Mouse (Mus musculus): ENCODE results near the gene Zfp2. TPM values are rescaled to one million over a fixed set of nuclear protein-coding genes. Genes with fewer than 3 reads are reported as not detected.

Gene Zfp2
- polyA plus RNA-seq, 3 experiments from 2014 or later, result 0.20 TPM; not detected in 2

- ATAC-seq, result no peak
Measured at GRCm38 (mm10) chr11:50850989-50851601, 64.9 kb downstream of the Zfp2 start.

GRCm38 (mm10) chr11:50850177-50850735 is 65.7 kb downstream of the Zfp2 start, which contains the start of gene Grm6:
Grm6 (plus strand) TSS chr11:50850685.
- ATAC-seq, result no peak

- ATAC-seq, result no peak
Measured at GRCm38 (mm10) chr11:50849310-50849709, 66.7 kb downstream of the Zfp2 start.

Other genes with a start within 250 kb of the Zfp2 start
- 1 to 10 TPM in 2 of 3 experiments, under 1 TPM in 1; 0.65 to 2.6 (median 1.4) TPM for gene Zfp354c, start 88.4 kb downstream of the Zfp2 start, polyA plus RNA-seq (2017; shearing (Covaris generic))
- not detected for gene Zfp879, start 74.6 kb downstream of the Zfp2 start, polyA plus RNA-seq (2017; shearing (Covaris generic))
- not detected for gene Grm6, start 65.5 kb downstream of the Zfp2 start, polyA plus RNA-seq (2017; shearing (Covaris generic))
- gene Zfp454, start 28.5 kb downstream of the Zfp2 start, polyA plus RNA-seq (2017; shearing (Covaris generic)), result not detected
- not detected for gene Zfp354b, start 15.5 kb upstream of the Zfp2 start, polyA plus RNA-seq (2017; shearing (Covaris generic))
- not detected for gene 4933414I15Rik, start 27.6 kb upstream of the Zfp2 start, polyA plus RNA-seq (2017; shearing (Covaris generic))
- not detected for gene Prop1, start 37.6 kb upstream of the Zfp2 start, polyA plus RNA-seq (2017; shearing (Covaris generic))
- gene Olfr1378, start 50.4 kb upstream of the Zfp2 start, polyA plus RNA-seq (2017; shearing (Covaris generic)), result not detected
- not detected for gene Olfr1377, start 65.8 kb upstream of the Zfp2 start, polyA plus RNA-seq (2017; shearing (Covaris generic))
- gene Olfr51, start 87.4 kb upstream of the Zfp2 start, polyA plus RNA-seq (2017; shearing (Covaris generic)), result not detected
- not detected for gene Olfr54, start 98.1 kb upstream of the Zfp2 start, polyA plus RNA-seq (2017; shearing (Covaris generic))
- gene Olfr1375, start 131.9 kb upstream of the Zfp2 start, polyA plus RNA-seq (2017; shearing (Covaris generic)), result not detected
- gene Zfp354a, start 143.1 kb upstream of the Zfp2 start, polyA plus RNA-seq (2017; shearing (Covaris generic)), result not detected

Measured in inflammation-experienced regulatory T-cells, adult 6 months (primary cell).